Mouse (Mus musculus) lung, adult 2 months (tissue): ENCODE measurements at regions not wholly inside any gene's neighbourhood (a gene's known extent, or its start where the extent isn't known, plus 50 kb on each side); places are given as distances from the start of the nearest gene placed in this dataset.

Source experiments
- CTCF ChIP-seq: fragments of 200-500 bp; IDR thresholded peaks from 2 replicates; pipeline ENCODE4 v1.5.1; 2011; ENCODE audit warnings: mild to moderate bottlenecking, low read length, control low read depth; ENCODE audit not compliant: insufficient read depth
- POLR2A ChIP-seq: fragments of 200-500 bp; IDR thresholded peaks from 2 replicates; pipeline ENCODE4 v1.6.1; 2011; ENCODE audit warnings: low read depth, mild to moderate bottlenecking, control low read depth, low read length, borderline replicate concordance; ENCODE audit errors: extremely low read depth

DNA sequence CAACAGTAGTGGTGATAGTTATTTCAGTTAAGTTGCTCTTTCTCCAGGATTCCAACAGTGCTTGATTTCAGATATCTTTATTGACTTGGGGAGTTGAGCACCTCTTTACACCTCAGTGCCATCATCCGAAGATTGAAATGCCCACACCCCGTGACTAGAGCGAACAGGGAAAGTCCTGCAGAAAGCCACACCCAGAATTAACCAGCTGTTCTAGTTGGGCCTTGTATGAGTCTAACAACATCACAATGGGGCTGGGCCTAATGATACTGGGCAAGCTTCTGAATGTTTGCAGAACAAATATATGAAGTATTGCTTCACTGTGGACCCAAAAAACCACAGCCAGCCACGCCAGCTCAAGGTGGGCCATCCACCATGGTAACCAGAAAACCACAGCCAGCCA is 100.1 kb upstream of the Rasgrp1 start:
- TF ChIP-seq CTCF (no peak), POLR2A (no peak)
